Mouse (Mus musculus): ENCODE data around the gene Ppp5c. TPM values are rescaled to one million over a fixed set of nuclear protein-coding genes. Genes with fewer than 3 reads are reported as not detected.

Gene Ppp5c
- total RNA-seq, 2 experiments from 2014 or later, result 31.6 to 51.4 TPM

DNA sequence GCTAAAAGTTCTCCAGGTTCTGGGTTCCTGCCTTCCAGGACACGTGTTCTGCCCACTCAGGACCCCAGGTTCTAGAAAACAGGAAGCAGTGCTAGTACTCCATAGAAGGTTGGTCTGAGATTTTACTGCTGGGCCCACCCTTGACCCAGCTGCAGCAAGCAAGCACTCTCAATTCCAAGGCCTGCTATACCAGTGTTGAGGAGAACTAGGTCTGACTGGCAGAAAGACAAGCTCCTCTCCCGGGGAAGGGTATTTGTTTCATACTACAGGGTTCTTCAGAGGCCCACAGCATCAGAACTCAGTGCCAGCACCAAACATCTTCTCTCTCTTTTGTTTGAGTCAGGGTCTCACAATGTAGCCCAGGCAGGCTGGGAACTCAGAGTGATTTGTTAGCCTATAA is 9.8 kb downstream of the Ppp5c start:
- no peak for ATAC-seq (ENCODE audit: poor library complexity, severe bottlenecking)

DNA sequence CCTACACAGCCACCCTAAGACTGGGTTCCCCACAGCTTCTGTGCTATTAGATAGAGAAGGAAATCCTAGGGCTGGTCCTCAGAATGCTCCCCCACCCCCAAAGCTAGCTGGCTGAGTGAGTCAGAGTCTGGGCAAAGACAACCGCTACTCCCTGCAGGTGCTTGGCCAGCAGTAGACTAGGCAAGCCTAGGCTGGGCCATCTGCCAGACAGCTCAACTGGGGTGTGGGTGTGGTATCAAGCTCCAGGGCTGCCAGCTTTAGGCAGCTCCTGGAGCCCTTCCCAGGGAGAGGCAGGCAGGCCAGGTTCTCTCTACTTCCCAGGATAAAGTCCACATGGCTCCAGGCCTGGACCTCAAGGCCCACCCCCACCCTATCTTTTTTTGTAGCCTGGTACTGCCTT is 10.7 kb downstream of the Ppp5c start:
- ATAC-seq (ENCODE audit: poor library complexity, severe bottlenecking), result no peak

DNA sequence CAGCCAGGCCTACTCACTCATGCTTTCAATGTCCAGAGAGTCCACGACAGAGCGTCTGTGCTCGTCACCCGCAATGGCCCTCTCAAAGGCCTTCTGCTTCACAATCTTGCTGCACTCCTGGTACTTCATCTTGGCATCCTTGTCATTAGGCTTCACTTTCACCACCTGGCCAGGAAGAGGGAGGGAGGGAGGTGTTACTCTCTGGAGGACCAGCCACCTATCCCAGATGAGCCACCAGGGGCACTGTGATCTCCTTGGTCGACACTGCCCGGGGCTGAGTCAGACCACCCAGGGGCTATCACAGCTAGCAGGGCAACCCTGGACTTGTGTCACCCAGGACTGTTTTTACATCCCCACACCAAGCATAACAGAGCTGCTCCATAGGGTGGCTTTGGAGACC is 12.3 kb downstream of the Ppp5c start:
- ATAC-seq (ENCODE audit: poor library complexity, severe bottlenecking), result no peak

DNA sequence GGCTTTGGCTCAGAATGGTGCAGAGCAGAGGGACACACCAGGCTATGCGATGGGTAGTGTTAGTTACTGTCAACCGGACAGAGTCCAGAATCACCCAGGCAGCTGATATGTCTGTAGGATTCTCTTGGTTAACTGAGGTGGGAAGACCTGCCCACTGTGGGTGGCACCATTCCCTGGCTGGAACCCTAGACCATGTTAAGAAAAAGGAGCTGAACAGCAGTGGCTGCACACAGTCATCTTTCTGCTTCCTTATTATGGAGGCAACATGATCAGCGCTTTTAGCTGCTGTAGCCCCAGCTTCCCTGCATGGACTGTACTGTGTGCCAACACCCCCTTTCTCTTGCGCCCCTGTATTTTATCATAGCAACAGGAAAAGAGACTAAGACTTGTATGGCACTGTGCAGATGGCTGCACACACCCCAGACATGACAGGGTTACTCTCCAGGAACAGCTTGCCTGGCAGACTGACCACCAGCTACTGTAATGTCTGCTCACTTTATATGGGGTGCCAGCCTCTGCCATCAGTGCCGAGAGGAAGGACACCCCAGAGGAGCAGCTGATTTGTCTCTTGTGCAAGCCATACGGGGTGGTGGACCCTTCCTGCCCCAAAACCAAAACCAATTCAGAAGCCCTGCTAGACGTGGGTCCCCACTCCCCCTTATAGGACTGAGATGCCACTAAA is 15.7 kb downstream of the Ppp5c start:
- no peak for ATAC-seq (ENCODE audit: poor library complexity, severe bottlenecking)

DNA sequence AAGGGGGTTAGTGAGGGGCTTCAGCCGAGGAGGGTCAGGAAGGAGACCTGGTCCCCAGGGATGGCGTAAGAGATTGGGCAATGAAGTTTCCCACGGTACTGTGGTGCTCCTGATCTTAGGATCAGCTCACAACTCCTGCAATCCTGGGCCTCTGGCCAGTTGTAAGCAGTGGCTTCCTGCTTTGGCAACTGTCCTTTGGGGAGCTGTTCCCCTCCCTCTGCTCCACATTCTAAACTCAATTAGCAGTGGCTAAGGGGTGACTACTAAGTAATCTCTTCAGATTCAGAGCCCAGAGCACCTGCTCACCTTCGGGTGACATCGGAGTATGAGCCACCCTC is 17.7 kb downstream of the Ppp5c start:
- no peak for ATAC-seq (ENCODE audit: poor library complexity, severe bottlenecking)

DNA sequence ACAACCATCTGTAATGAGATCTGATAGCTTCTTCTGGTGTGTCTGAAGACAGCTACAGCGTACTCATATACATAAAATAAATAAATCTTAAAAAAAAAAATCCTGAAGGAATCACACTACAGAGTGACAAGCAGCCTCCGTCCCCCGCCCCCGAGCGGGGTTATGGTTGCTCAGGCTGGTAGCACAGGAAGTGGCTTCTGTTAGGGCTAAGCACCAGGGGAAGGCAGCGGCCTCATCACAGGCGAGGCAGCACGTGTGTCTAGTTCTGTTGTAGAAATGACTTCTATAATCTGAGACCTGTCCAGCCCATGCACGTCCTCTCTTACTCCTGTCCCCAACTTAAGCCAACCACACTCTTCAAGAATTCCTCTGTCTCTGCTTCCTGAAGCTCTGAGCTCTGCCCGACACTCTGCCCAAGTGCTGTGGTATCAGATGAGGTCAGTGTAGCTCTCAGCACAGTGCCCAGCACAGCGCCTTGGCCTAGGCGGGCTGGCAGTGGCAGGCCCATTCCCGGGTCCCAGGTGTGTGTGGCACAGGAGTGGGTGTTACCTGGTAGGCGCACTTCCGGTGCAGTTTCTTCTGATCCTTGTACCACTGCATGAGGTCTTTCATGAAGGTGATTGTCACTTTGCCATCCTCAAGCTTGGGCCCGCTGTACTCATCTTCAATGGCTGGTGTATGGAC is 18.3 kb downstream of the Ppp5c start:
- ATAC-seq (ENCODE audit: poor library complexity, severe bottlenecking), result peak; percentile 48; the same call in 1 of the 2 replicates

DNA sequence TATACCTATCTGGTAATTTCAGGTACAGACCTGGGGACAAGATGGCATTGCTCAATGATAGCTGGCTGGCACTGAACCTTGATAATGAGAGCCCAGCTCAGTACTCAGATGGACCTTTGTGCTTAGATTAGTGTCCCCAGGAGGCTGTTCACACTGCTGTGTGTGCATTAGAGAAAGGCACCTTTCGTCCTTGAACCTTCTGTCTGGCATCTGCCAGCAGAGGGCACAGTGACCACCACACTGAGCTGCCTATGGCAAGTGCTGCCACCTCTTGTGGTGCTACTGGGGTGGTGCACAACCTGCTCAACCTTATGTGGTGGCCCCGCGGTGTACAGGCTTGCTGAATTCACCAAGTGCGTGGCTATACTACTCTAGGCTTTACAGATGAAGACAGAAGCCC is 20.4 kb downstream of the Ppp5c start:
- ATAC-seq (ENCODE audit: poor library complexity, severe bottlenecking), result peak; percentile 65

DNA sequence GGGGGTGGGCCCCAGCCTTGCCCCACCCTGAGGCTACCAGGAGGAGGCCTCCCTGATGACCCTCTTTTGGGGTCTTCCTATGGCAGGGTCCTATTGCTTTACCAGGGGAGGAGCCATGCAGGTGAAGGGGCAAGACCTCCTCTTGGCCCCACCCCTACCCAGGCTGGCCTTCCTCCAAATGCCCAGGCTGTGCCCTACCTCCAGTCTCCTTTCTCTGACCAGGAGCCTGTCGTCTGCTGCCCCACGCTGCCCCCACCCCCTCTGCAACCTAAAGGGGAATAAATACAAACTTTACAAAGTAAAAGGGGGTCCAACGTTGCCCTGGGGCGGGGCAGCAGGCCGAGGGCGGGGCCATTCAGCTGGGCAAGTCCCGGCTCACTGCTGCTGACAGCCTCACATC is 23.0 kb downstream of the Ppp5c start:
- ATAC-seq (ENCODE audit: poor library complexity, severe bottlenecking), result no peak

DNA sequence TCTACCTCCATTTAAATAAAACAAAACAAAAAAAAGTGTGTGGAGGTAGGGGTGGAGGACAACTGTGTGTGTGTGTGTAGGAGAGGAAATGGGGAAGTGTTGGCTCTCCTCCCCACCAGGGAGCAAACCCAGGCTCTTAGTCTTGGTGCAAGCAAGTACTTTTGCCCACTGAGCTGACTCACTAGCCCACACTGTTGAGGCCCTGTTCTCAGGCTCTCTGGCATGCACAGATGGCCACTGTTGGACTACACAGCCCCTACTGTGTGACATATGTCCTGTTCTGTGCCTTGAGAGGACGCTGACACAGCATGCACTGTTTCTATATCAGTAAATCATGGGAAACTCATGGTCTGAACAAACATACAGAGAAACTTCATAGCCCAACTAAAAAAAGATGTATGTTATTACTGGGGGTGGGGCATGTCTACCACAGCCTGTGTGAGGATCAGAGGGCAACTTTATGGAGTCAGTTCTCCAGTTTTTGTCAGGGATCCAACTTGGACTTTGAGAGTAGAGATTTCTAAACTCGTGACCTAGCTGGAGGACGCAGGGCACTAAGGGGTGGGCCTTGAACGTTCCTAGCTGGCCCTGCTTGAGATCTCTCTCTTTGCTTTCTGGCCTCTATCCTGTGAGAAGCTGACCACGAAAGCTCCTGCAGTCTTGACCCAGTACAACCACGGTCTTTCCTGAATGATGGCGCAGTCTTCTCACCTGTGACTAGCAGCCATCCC is 24.3 kb downstream of the Ppp5c start:
- ATAC-seq (ENCODE audit: poor library complexity, severe bottlenecking), result no peak

DNA sequence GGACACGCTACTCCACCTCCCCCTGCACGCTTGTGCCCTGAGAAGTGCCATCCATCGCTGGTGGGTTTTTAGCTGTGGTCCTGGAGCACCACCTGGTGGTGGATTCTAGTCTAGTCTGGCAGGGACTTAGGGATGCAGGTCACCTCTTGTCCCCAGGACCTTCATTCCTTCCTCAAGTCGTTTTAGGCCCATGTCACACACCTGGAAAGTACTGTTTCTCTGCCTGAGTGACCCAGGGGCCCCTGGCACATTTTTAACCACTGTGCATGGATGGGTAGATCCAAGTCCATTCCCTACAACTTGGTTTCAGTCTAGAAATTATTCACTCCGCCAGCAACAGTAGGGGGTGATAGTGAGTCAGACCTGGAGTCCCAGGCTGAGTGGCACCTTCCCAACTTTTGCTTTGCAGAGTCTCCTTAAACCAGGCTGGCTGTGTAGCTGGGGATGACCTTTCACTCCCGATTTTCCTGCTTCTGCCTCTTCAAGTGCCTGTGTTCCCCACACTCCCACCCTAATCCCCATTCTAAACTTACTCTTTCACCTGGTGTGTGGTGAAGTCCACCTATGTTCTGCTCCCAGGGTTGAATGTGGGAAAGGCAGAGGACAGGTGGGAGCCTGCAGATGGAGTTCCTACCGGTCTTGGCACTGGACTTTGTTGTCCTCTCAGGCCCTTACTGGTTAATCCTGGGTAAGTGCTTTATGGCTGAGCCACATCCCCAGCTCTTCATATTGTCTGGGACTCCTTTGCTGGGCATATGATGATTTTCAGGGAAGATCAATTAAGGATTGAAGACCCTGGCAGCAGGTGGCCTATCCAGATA is 25.1 kb downstream of the Ppp5c start:
- ATAC-seq (ENCODE audit: poor library complexity, severe bottlenecking), result peak; percentile 92

DNA sequence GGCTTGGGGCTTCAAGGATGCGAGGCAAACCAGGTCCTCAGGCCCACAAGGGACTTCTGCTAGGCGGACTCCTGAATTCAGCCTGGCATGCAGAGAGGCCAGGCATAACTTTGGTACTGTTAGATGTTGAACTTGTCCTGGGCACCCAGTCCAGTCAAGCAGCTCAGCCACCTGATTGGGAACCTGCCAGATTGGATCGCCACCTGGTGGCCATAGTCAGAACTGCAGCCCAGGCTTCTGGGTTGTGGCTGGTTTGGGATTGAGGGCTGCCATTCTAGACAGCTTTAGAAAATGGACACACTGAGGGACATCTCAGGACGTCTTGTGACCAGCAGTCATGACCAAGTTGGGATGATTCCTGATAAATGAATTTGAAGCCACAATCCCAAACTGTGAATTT is 28.1 kb downstream of the Ppp5c start:
- ATAC-seq (ENCODE audit: poor library complexity, severe bottlenecking), result peak; percentile 75

DNA sequence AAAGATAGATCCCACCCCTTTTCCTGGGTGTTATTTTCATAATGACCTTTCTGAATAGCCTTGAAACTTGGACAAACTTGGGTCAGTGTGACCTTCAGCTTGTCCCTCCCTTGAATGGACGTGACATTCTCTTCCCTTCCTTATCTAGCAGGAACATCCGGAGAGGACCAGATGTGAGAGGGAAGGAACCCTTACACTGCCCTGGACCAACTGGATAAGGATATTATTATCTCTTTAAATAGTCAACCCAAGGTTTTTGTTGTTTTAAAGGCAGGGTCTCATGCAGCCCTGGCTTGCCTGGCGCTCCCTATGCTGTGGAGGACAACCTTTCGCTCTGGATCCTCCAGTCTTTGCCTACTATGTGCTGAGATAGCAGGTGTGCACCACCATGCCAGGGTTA is 28.5 kb downstream of the Ppp5c start:
- peak; percentile 8; the same call in 1 of the 2 replicates for ATAC-seq (ENCODE audit: poor library complexity, severe bottlenecking)

DNA sequence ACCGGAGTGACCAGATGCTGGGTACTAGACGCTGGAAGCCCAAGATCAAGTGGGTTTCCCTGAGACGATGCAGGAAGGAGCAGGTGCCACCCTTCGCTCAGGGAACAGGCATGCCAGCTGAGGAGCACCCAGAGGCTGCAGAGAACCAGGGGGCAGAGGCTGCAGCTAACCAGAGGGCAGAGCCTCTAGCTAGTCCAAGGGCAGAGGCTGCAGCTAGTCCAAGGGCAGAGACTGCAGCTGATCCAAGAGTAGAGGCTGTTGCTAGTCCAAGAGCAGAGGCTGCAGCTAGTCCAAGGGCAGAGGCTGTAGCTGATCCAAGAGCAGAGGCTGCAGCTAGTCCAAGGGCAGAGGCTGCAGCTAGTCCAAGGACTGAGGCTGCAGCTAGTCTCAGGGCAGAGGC is 32.4 kb downstream of the Ppp5c start:
- no peak for ATAC-seq (ENCODE audit: poor library complexity, severe bottlenecking)

DNA sequence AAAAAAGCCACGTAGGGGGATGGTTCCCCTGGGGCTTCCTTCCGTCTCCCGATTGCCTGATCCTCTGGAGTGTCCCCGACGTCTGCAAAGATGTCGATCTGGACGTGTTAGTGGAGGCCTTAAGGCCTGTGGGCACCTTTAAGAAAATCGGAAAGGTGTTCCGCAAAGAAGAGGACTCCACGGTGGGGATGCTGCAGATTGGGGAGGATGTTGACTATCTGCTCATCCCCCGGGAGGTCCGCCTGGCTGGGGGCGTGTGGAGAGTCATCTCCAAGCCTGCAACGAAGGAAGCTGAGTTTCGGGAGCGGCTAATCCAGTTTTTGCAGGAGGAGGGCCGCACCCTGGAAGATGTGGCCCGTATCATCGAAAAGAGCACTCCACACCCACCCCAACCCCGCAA is 33.3 kb downstream of the Ppp5c start:
- no peak; the same call in 1 of the 2 replicates for ATAC-seq (ENCODE audit: poor library complexity, severe bottlenecking)

DNA sequence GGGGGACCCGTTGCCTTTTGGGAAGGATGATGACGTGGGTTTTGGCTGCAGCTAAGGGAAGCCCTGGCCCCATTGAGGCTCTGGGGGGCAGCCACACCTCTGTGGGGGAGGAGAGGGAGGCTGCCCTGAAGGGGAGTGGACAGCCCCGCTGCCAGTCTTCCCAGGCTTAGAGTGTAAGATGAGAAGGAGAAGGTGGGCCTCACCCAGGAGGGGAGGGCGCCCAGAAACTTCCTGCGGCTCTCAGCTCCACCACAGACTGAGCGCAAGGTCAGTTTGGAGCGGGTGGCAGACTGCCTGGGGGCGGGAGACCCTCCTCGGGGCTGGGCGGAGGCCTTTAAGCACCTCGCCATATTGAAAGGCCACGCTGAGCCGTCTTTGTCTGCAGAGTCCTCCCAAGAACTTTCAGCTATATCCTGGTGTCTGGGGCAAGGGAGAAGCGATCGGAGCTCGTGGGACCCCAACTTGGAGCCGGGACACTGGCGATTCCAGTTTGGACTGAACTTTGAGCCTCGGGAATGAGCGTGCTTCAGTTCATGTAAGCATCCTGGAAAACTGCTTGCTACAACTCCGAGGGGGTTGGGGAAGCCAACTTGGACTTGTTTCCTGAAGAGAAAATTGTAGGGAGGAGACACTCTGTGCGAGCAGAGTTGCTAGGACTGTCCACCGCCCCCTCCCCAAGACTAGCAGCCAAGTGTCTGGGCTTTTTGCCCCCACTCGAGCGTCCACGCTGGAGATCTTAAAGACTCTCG is 33.9 kb downstream of the Ppp5c start:
- ATAC-seq (ENCODE audit: poor library complexity, severe bottlenecking), result peak; percentile 51

DNA sequence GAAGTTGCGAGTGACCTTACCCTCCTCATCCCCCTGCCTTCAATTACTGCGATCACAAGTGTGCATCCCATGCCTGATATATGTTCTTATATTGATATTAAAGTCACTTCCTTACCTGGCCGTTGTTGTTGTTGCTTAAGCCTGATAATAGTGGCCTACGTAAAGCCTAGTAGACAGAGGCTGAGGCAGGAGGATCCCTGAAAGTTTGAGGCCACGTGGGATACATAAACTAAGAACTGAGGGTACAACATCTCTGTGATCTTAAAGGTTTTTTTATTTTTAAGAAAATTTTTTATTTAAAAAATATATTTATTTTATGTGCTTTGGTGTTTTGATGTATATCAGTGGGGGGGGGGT is 35.3 kb downstream of the Ppp5c start, which contains the start of gene Ccdc8:
TSS of gene Ccdc8 (plus strand) at position 258 of the 357 bp plus-strand sequence.
- no peak for ATAC-seq (ENCODE audit: poor library complexity, severe bottlenecking)

DNA sequence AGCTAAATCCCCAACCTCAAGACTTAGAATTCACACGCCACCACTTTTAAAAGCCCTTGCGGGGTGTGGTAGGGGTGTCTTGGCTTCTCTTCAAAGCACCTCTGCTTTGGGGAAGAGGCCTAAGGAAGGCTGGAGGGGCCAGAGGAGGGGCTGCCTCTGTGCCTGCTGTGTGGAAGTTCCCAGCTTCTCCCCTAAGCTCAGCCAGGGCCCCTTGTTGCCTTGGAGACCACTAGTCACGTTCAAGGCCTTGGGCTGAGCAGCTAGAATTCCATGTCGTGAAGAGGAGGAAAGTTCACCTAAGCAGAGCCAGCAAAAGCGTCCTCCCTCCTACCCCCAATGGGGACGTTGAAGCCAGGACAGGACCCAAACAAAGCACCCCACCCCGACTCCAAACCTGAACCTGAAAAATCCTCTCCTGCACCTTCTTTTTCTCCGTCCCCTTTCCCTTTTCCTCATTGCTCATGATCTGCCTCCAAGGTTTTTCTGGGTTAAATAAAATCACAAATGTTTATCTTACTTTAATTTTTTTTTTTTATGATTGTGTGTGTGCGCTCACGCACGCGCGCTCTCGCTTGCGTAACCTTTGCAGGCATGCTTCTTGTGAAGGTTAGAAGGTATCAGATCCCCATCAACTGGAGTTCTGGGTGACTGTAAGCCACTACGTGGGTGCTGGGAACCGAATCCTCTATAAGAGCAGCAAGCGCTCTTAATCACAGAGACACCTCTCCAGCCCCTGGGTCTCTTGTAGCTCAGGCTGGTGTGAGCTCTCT is 35.9 kb downstream of the Ppp5c start:
- no peak for ATAC-seq (ENCODE audit: poor library complexity, severe bottlenecking)

DNA sequence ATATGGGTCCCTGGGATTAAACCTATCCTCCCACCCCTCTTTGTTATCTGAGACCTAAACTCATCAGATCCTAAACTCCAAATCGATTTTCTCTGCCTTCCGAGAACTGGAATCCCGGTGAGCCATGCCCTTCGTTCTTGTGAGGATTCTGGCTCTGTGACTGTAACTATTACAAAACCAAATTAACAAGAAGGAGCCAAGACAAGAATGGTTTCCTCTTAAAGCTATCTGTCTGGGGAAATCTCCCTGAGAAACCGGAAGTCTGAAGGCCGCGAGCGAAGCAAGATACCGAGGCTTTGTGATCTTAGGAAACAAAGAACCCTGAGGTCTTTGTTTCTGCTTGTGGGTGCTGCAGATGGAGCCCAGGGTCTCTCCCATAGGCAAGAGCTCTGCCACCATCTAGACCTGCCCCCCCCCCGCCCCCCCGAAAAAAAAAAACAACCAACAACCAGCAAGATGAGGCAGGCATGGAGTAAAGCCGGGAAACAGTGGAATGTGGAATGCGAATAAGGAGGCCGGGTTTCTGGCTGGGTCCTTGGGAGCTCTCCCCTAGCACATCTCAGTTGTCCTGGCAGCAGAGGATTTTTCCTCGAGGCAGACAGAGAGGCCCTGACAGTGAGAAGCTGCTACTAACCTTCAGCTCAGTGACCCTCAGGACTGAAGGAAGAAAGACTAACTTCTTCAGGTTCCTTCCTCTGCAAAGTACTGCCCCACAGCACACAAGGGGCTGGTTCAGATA is 37.5 kb downstream of the Ppp5c start:
- peak; percentile 73 for ATAC-seq (ENCODE audit: poor library complexity, severe bottlenecking)

DNA sequence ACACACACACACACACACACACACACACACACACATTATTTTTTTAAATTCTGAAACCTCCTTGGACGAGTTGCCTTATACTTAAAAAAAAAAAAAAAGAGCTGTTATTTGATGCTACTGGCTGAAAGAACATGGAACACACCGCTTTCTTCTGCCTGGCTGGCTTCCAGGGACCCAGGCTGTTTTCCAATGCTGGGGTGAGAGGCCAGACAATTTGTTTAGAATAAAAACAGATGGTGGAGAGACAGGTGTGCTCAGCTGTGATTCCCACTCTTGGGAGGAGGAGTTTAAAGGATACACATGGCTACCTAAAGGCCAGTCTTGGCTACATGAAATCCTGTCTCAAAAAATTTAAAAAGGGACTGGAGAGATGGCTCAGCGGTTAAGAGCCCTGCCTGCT is 39.3 kb downstream of the Ppp5c start:
- ATAC-seq (ENCODE audit: poor library complexity, severe bottlenecking), result no peak

Measured in megakaryocyte, adult 5-6 weeks (primary cell).